Comparison of ENCODE assay signal across 30 mouse cellular contexts in the genomic region with DNA sequence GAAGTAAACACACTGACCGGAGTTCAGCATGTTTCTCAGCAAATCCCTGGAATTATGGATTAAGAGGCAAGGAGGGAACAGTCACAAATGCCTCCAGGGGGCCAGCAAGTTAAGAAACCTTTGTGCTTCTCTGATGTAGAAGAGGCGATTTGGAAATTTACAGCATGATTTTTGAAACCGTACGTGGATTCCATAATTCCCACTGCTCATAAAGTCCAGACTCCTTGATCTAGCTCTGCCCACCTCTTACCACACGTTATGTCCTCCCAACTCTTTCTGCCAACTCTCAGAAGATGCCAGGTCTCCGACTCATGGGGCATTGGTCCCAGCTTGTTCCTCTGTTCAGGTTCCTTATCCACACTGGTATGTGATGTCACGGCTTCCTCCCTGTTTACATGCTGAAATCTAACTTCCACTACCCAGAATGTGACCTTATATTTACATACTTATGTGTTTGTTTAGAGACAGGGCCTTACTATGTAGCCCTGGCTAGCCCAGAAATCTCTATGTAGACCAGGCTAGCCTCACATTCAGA. TPM values are rescaled to one million over a fixed set of nuclear protein-coding genes. Genes with fewer than 3 reads are reported as not detected.
DNase-seq lines count a peak whose midpoint lies in the region; ATAC-seq lines count a peak whose summit lies in the region.
"Had no signal": no experiment of that assay in that cellular context is flagged by ENCODE, and none has a peak within 500 bp of the region (broad histone marks: within the 10 kb centered on the region; RNA-seq: fewer than 3 reads in every experiment).

No protein-coding gene starts in this region.

- H3K36me3 ChIP-seq in midbrain, embryonic 11.5 days (ENCODE audit: control insufficient read depth, insufficient read depth, low read length), result no peaks in the 10 kb centered on the region
- no peaks in the 10 kb centered on the region for H3K36me3 ChIP-seq in hindbrain, embryonic 13.5 days
- H3K36me3 ChIP-seq: embryonic facial prominence, embryonic 13.5 days; liver, embryonic 12.5 days; midbrain, embryonic 13.5 days; neural tube, embryonic 15.5 days had no signal

- no peaks in the 10 kb centered on the region for H3K27me3 ChIP-seq in midbrain, embryonic 11.5 days (ENCODE audit: control insufficient read depth, insufficient read depth, low read length)
- no peaks in the 10 kb centered on the region for H3K27me3 ChIP-seq in hindbrain, embryonic 13.5 days
- H3K27me3 ChIP-seq: embryonic facial prominence, embryonic 13.5 days; liver, embryonic 12.5 days; megakaryocyte, embryonic 14.5 days; midbrain, embryonic 13.5 days; neural tube, embryonic 15.5 days had no signal

- peaks cover 6% of the 10 kb centered on the region; the same call in 1 of the 2 replicates for H3K9me3 ChIP-seq in midbrain, embryonic 11.5 days (ENCODE audit: control insufficient read depth, low read length)
- no peaks in the 10 kb centered on the region for H3K9me3 ChIP-seq in hindbrain, embryonic 13.5 days
- H3K9me3 ChIP-seq: neural tube, embryonic 15.5 days had no signal

- 88% methylated on average over 7 of the region's 7 CpGs for WGBS in midbrain, embryonic 11.5 days
- WGBS in hindbrain, embryonic 13.5 days, result 92% methylated on average over 7 of the region's 7 CpGs

- no peak overlapping the region for H3K27ac ChIP-seq in midbrain, embryonic 11.5 days (ENCODE audit: low read depth, low read length)
- H3K27ac ChIP-seq in hindbrain, embryonic 13.5 days, result no peak overlapping the region
- H3K27ac ChIP-seq: embryonic facial prominence, embryonic 13.5 days; hindbrain, postnatal 0 days; liver, embryonic 12.5 days; midbrain, embryonic 13.5 days; neural tube, embryonic 15.5 days had no signal

- peak; percentile 34 for DNase-seq in adrenal gland, postnatal 14 days
- no peak for DNase-seq in adrenal gland, adult 2 months
- peak; percentile 47 for DNase-seq in lung, postnatal 36 days
- DNase-seq in lung, postnatal 10 days, result no peak
- DNase-seq in midbrain, embryonic 11.5 days (ENCODE audit: low spot score, missing footprints), result no peak
- DNase-seq: cerebellum, adult 18-20 months; cerebellum, postnatal 10 days; gastrocnemius, postnatal 25 days; kidney, adult 9 months; kidney, postnatal 10 days; layer of hippocampus, postnatal 36 days; left cerebral cortex, postnatal 4 days; liver, postnatal 0 days; right cerebral cortex, adult 18-20 months; spleen, adult 18-20 months; thymus, adult 2 months; thymus, postnatal 4 days had no signal

- no peaks in the 10 kb centered on the region for H3K4me1 ChIP-seq in midbrain, embryonic 11.5 days (ENCODE audit: control insufficient read depth, insufficient read depth, low read length)
- H3K4me1 ChIP-seq in hindbrain, embryonic 13.5 days (replicated peaks), result no peaks in the 10 kb centered on the region
- H3K4me1 ChIP-seq: embryonic facial prominence, embryonic 13.5 days; midbrain, embryonic 13.5 days; neural tube, embryonic 15.5 days had no signal

- peak; percentile 92 for ATAC-seq in megakaryocyte, adult 5-6 weeks (ENCODE audit: poor library complexity, severe bottlenecking)
- ATAC-seq in midbrain, embryonic 11.5 days (ENCODE audit: low FRiP score), result no peak
- no peak for ATAC-seq in erythroblast, adult 5-6 weeks (replicated peaks; ENCODE audit: low FRiP score, poor library complexity, severe bottlenecking)
- no peak for ATAC-seq in hindbrain, embryonic 13.5 days (ENCODE audit: low FRiP score)
- ATAC-seq: activated CD4-positive, CD25-positive, alpha-beta regulatory T cell, adult 4 months; forebrain, embryonic 14.5 days; hindbrain, postnatal 0 days; intestine, postnatal 0 days; liver, embryonic 12.5 days; liver, postnatal 0 days; midbrain, embryonic 13.5 days had no signal

- no peak overlapping the region for H3K4me3 ChIP-seq in midbrain, embryonic 11.5 days (ENCODE audit: low read depth, low read length)
- no peak overlapping the region for H3K4me3 ChIP-seq in hindbrain, embryonic 13.5 days
- H3K4me3 ChIP-seq: embryonic facial prominence, embryonic 13.5 days; erythroblast, embryonic 14.5 days; liver, embryonic 12.5 days; megakaryocyte, embryonic 14.5 days; midbrain, embryonic 13.5 days; neural tube, embryonic 15.5 days had no signal

- H3K4me2 ChIP-seq in midbrain, embryonic 11.5 days, result no peak overlapping the region
- no peak overlapping the region for H3K4me2 ChIP-seq in hindbrain, embryonic 13.5 days
- H3K4me2 ChIP-seq: embryonic facial prominence, embryonic 13.5 days; liver, embryonic 12.5 days; midbrain, embryonic 13.5 days; neural tube, embryonic 15.5 days had no signal

- no peak overlapping the region for H3K9ac ChIP-seq in midbrain, embryonic 11.5 days (ENCODE audit: low read length)
- H3K9ac ChIP-seq in hindbrain, embryonic 13.5 days, result no peak overlapping the region
- H3K9ac ChIP-seq: embryonic facial prominence, embryonic 13.5 days; liver, embryonic 12.5 days; liver, postnatal 0 days; midbrain, embryonic 13.5 days; neural tube, embryonic 15.5 days had no signal

RNA-seq across cellular contexts. Expression of a gene that starts 7.1 kb away (rescaled TPM):
- total RNA-seq in adrenal gland, postnatal 14 days (2021), result 66.7 and 70.0 TPM in 2 replicates
- 10 to 100 TPM; 51.1 to 56.8 TPM for total RNA-seq in adrenal gland, adult 2 months (2021)
- 8.6 and 14.9 TPM in 2 replicates for polyA plus RNA-seq in adrenal gland, adult 2 months (2012; rRNA removed)
- 152 and 154 TPM in 2 replicates for total RNA-seq in megakaryocyte, adult 5-6 weeks (2015)
- total RNA-seq in megakaryocyte, adult 5-6 weeks (2017), result 37.9 and 77.9 TPM in 2 replicates
- 9.2 and 11.1 TPM in 2 replicates for polyA plus RNA-seq in midbrain, embryonic 11.5 days (2014; fragmentation: Nextera tagmentation; extraction: Ambion mirVana)
- total RNA-seq in erythroblast, adult 5-6 weeks (2015; ENCODE audit: low replicate concordance), result 44.7 and 89.5 TPM in 2 replicates
- 38.5 and 52.1 TPM in 2 replicates for total RNA-seq in erythroblast, adult 5-6 weeks (2017; ENCODE audit: low replicate concordance)
- 9.3 and 11.6 TPM in 2 replicates for polyA plus RNA-seq in hindbrain, embryonic 13.5 days (2015; fragmentation: Nextera tagmentation; extraction: Ambion mirVana)

Comparison
In these comparisons a context has a peak if more than half of its experiments do, and no peak if none do; other contexts are left out.
1. DNase-seq: peak in adrenal gland, postnatal 14 days (single experiment) and lung, postnatal 36 days (single experiment); none in adrenal gland, adult 2 months (single experiment), lung, postnatal 10 days (single experiment) and midbrain, embryonic 11.5 days (single experiment).